Mouse (Mus musculus): ENCODE data around the gene Tbp.
A peak's percentile ranks its signal among the peaks of the same experiment; 100 is the strongest.

Tbp gene

DNA sequence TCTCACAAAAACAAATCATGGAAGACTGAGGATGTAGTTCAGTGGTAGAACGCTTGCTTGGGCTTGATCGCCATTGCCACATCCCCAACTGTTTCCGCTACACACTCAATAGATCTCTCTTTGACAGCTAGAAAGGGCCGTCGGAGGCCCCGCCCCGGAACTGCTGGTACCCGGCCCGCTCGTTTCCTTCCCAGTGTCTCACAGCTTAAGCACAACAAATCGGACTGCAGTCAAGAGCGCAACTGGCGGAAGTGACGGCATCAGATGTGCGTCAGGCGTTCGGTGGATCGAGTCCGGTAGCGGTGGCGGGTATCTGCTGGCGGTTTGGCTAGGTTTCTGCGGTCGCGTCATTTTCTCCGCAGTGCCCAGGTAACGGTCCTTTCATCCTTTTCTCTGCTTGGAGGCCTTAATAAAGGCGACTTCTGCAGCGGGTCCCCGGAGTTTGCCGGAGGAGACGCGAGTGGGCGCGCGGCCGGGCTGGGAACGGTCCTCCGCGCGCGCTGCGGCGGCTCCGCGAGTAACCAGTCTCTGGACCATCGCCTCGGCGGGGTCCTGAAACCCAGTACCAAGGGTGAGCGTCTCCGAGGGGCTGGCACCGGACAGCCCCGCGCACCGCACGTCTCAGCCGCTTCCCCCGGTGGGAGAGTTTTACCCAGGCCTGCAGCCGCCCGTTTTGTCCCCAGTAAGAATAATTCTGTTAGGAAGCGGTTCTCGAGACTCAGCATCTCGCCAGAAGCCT lies at the start of gene Tbp, which contains the start of gene Psmb1:
Gene Tbp (plus strand): TSS at position 233 of the 739 bp plus-strand sequence.
Gene Psmb1 (minus strand): TSS at position 96 of the 739 bp plus-strand sequence.
- peak; percentile 96 for DNase-seq (ENCODE audit: extremely low spot score, low read depth, low spot score)

DNA sequence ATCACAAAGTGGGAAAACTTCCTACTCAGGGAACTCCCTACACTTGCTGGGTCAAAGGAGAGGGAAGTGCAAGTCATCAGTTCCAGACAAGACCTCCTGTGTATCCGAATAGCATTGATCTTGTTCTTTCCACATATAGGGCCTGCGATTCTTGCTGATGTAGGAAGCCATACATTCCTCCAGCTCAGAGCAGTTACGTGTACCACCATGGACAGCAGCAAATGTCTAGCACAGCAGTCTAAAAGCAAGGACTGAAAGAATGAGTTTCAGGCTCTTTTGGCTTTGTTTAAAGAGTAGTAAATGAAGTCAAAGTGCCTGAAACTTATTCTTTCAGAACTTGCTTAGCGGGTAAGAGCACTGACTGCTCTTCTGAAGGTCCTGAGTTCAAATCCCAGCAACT lies 44.5 kb upstream of the Tbp start:
- no peak for DNase-seq (ENCODE audit: extremely low spot score, low read depth, low spot score)

DNA sequence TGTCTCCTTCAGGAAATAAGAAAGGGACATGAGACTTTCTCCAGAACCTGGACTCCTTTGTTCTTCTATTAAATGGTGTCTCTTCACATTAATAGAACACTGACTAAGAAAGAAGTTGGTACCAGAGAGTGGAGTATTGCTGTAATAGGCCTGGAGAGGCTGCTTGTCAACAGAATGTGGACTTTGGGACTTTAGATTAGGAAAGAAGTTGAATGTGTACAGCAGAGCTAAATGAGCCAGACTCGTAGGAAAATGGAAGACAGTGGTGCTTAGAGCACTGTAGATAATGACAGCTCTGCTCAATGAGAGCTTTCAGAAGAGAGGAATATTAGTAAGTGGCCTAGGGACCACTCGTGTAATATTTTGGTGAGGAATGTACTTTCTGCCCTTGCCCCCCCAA lies 43.1 kb upstream of the Tbp start:
- no peak for DNase-seq (ENCODE audit: extremely low spot score, low read depth, low spot score)

DNA sequence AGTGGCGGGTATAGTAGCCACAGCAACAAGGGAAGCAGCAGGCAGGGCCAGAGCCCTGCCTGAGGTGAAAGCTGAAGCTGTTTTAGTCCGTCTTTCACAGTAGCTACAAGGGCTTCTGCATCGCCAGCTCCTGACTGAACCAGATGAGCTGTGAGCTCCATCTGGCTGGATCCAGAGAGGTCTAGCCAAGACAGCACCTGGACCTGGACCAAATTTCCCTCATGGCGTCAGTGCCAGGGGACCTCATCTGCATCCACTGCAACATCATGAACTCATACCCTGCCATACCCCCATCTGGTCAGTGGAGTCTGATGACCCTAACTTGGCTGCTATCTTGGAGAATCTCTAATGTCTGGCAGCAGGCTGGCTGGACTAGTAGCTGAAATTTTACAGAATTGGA lies 39.9 kb upstream of the Tbp start:
- no peak for DNase-seq (ENCODE audit: extremely low spot score, low read depth, low spot score)

DNA sequence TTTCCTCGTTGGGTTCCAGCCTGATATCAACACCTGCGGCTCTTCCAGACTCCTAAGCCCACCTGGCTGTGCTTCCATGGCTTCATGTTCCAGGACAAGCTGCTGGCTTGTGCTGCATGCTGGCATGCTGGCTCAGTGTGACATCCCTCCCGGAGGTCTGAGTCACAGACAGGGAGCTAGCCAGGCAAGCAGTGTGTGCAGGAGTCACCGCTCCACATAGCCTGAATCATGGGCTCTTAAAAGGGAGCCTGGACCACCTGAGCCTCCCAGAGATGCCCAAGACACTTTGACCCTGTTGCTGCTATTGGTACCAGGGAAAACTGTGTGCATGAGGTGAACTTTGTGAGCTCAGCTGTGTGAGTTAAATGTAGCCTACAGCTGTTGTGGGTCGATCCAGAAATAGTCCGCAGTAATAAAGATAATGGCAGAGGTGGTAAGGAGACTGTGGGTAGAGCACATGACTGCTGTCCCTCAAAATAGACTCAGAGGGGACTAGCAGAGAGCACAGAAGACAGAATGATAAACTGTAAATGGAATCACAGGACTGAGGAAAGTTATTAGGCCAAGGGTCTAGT lies 37.7 kb upstream of the Tbp start:
- DNase-seq (ENCODE audit: extremely low spot score, low read depth, low spot score), result no peak

DNA sequence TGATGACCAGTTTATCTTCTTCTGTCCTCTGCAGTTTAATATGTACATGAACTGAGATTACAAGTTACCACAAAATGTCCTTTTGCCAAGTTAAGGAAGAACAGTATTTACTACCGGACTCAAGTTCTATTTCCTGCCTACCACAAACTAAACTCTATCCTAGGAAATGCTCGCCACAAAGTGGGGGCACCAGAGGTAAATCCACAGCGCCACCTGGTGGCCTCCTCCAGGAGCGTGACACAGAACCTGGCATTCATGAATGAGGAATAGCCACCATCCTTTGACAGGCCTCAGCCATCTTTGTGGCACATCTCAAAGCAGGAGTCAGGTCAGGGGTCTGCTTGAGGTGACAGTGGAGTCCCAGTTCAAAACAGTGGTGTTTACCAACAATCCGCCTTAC lies 32.0 kb upstream of the Tbp start:
- peak; percentile 53 for DNase-seq (ENCODE audit: extremely low spot score, low read depth, low spot score)

DNA sequence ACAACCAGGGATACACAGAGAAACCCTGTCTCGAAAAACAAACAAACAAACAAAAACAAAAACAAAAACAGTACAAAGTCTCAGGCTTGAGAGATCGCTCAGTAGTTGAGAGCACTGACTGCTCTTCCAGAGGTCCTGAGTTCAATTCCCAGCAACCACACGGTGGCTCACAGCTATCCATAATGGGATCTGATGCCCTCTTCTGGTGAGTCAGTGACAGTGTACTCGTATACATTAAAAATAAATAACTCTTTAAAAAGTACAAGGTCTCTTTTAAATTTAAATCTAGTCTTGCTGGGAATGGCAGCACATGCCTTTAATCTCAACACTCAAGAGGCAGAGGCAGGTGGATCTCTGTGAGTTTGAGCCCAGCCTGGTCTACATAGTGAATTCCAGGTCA lies 27.0 kb upstream of the Tbp start:
- no peak for DNase-seq (ENCODE audit: extremely low spot score, low read depth, low spot score)

DNA sequence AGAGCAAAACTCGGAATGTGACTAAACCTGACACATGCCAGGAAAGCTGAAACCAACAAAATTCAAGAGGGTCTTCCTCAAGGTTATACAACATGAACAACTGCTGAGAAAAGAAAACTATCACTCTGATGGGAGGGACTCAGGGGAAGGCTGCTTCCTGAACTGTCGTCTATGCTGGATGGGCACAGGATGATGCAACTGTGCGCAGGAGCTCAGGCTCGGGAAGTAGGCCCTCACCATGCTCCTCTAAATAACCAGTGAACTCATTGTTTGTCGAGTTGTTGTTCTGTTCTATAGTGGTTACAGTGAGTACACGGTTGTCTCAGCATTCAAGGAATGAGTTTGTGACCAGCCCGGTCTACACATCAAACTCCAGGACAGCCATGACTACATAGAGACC lies 9.1 kb upstream of the Tbp start:
- no peak for DNase-seq (ENCODE audit: extremely low spot score, low read depth, low spot score)

DNA sequence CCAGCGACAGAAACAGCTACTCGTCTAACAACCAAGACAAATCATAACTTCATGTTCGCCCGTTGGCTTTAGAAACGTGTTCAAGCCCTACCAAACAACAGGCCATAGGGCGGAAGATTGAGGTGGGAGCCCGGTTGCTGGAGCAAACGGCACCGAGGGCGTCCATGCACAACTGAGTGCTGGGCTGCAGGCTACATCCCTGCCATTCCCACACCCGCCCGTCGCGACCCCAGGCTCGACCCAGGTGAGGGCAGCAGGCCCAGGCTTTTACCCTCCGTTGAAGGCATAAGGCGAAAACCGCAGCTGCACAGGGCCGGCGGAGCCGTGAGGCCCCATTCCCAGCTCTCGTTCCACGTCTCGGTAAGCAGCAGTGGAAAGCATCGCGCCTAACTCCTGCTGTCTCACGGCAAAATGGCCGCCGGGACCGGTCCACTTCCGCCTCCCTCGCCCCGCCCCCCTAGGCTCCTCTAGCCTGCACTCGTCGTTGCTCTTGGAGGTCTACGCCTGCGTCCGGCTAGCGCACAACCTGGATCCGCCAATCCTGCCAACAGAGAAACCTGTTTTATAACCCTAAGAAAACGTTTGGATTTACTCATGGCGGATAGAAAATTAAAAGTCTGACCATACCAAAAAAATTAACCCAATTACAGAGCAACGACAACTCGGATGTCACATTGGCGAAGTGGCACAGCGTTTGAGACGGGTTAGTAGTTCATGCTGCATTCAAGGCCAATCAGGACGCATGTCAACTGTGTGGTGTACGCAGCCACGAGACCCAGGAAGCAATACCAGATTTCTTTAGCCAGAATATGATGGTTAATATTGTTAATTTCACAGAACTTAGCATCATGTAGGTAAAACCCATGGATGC lies 1.6 kb upstream of the Tbp start:
- peak; percentile 58 for DNase-seq (ENCODE audit: extremely low spot score, low read depth, low spot score)

DNA sequence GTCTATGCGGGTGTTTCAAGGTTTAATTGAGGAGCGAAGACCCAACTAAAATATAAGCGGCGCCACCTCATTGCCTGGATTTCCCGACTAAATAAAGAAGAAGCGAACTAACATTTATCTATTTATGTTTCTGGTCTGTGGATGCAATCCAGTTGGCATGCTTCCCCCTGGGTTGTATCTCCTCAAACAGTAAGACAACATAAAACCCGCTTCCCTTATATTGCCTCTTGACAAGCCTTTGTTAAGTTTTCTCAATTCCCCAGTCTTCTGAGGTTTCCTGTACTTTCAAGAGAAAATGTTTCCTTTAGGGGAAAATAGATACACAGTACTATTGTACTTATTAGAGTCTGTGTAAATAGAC lies 955 bp upstream of the Tbp start:
- no peak for DNase-seq (ENCODE audit: extremely low spot score, low read depth, low spot score)

DNA sequence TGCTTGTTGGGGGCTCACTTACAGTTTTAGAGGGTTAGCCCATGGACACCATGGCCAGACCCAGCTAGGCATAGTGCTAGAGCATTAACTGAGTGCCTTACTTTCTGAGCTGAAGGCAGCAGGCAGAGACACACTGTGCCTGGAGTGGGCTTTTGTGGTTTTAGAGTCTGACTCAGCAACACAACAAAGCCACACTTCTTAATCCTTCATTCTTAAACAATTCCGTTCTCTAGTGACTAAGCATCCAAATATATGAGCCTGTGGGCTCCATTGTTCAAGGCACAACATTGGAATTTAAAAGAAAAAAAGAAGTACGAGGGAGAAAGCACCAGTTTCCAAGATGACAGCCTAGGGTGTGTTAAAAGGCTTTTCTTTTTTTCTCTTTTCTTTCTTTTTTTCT lies 11.0 kb downstream of the Tbp start:
- no peak for DNase-seq (ENCODE audit: extremely low spot score, low read depth, low spot score)

DNA sequence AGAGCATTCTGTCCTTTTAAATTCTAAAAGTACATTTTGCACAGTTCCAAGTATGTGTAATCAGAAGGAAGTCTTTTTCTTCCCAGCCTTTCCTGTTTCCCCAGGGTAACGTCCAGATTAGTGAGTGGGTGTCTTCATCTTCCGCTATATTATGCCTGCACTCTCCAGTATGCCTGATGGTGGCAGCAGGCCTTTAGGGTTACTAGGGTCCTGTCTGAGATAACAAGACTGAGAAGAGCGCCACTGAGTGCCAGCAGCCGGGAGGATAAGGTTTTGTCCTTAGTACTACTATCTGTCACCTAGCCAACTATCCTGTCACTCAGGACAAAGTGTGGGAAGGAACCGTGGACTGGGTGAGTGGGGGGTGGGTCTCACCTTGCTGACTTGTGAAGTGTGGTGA lies 18.1 kb downstream of the Tbp start:
- no peak for DNase-seq (ENCODE audit: extremely low spot score, low read depth, low spot score)

DNA sequence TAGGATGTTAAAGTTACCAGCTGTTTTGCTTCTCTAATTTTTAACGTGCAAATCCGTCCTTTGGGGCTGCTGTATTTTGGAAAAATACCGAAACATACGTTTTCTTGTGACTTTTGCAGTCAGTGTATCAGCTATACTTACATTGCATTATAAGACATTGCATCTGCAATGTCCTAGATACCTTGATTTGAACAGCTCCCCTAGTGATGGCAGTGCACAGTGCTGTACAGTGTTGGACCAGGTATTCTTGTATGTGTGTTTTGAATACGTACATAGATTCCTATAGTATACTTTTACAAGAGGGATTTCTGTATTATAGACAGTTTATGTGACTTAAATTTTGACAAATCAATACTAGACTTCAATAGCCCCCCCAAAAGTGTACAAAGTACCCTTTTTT lies 18.5 kb downstream of the Tbp start:
- no peak for DNase-seq (ENCODE audit: extremely low spot score, low read depth, low spot score)

DNA sequence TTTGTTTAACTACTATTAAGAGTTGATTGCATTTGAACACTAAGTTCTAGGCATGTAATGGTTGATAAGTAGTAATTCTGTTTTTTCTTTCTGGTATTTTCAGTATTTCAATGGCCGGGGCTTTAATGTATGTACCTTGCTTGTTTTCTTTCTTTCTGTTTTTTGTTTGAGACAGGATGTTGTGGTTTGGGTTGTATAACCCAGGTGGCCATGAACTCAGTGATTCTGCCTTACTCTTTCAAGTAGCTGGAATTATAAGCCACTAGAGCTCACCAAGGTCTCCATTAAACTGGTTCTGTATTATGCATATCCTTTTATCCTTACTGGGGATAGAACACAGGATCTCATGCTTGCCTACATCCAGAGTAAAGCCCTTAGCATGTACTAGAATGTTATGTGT lies 19.1 kb downstream of the Tbp start:
- DNase-seq (ENCODE audit: extremely low spot score, low read depth, low spot score), result no peak

DNA sequence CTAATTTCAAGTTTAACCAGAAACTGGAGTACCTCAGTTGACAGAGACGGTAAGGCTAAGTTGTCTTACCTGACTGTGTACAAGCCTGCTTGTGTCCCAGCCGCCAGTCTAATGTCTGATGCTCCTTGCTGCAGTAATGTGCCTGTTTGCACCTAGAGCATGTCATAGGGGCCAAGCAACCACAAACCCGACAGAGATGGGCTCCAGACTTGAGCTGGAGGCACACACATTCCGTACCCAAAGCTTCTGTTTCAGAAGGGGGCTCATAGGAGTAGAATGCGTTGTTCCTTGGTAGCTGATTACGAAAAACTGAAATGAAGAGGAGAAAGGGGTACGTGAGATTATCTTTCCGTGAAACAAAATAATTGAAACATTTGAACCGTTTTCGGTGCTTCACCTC lies 26.6 kb downstream of the Tbp start:
- no peak for DNase-seq (ENCODE audit: extremely low spot score, low read depth, low spot score)

DNA sequence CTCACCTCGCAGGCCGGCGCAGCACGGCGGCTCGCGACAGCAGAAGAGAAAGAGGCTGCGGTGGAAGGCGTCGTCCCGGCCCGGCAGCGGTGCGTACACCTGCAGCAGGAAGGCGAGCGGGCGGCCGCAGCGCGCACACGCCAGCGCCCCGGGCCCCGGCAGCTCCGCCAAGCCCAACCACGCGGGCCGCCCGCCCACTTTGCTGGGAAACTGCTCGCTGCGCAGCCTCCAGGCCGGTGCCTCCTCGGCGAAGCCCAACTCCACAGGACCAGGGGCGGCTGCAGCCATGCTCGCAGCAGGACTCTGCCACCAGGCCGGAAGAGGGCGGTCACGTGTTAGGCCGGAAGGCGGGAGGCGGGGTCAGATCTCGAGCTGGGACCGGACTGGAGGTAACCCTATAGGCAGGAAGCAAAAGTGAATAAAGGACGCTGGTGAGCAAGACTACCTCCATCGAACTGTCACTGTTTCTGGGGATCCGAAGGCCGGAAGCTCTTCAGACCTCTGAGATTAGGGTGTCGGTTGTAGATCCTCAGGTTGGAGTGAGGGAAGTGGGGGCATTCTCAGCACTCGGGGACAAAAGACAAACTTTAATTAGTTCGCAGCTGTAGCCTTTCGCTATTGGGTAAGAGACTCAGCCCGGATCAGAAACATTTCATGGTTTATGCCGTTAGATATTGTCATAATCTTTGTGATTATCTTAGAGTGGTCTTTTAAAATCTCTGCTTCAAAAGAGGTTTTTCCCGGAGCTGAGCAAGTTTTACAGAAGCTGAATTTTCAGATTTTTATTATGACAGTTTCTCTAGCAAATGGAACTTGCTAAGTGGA lies 27.5 kb downstream of the Tbp start, which contains the start of gene Pdcd2:
Gene Pdcd2 (minus strand): TSS at position 316 of the 825 bp plus-strand sequence.
- DNase-seq (ENCODE audit: extremely low spot score, low read depth, low spot score), result peak; percentile 70

DNA sequence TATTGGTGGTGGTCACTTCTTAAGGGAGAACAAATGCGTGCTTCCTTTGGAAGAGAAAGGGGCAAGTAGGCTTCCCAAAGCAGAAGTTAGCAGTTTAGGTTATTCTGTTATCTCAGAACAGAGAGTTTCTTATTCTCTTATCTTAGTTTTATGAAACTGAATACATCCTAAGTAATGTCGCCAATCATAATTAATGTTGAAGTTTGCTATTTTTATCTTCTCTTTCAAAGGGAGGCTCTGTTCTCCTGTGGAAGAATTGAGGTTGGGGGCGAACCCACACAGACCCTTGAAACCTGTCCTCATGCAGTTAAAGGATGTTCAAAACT lies 28.1 kb downstream of the Tbp start:
- no peak for DNase-seq (ENCODE audit: extremely low spot score, low read depth, low spot score)

DNA sequence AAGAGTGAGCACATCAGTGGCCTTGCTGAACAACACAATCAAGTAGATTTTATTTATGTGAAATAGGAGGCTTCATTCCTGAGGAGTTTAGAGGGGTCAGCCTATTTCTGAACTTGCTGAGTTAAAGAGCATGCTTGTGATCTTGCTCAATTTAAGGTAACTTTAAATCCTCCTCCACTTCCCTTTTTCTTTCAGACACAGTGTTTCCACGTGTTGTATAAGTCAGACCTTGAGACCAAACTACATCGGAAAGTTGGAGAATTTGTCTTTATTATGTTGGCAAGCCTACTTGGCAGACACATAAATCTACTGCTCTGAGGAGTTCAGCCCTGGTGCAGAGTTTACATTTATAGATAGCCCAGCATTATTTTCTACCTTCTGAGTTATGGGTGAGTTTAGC lies 29.2 kb downstream of the Tbp start:
- no peak for DNase-seq (ENCODE audit: extremely low spot score, low read depth, low spot score)

DNA sequence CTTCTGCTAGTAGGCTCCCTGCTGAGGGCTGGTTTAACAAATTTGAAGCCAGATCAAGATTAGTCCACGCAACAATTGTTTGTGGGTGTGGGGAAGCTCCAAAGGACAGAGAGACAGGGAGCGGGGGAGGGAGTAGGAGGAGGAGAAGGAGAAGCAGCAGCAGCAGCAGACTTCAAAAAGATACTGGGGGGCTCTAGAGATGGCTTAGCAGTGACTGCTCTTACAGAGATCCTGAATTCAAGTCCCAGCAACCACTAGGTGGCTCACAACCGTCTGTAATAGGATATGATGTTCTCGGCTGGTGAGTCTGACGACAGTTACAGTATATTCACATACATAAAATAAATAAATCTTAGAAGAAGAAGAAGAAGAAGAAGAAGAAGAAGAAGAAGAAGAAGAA lies 30.5 kb downstream of the Tbp start:
- DNase-seq (ENCODE audit: extremely low spot score, low read depth, low spot score), result no peak

DNA sequence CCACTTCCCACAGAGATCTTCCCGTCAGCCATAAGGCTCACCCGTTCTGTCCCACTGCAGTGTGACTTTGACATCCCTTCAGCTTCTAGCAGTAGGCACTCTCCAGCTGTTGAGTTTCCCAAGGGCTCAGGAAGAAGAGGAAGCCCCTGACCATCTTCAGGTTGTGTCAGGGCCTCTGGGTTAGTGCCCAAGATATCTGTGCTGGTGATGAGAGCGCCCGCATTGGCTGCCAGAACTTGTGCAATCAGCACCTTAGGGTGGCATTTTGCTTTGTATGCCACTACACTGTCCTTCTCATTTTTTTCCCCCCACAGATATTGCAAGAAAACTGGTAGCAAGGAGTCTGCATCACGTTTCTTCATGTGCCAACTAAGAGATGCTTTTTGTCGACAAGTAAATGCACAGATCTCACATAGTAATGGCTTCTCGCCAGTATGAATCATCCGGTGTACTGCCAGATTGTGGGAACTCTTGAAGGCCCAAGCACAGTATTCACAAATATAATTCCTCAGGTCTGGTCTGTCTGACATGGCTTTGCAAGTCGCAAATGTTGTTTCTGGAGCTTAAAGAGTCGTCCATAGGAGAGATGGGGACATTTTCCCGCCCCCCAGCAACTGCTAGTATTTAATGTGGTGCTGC lies 35.6 kb downstream of the Tbp start:
- no peak for DNase-seq (ENCODE audit: extremely low spot score, low read depth, low spot score)

DNA sequence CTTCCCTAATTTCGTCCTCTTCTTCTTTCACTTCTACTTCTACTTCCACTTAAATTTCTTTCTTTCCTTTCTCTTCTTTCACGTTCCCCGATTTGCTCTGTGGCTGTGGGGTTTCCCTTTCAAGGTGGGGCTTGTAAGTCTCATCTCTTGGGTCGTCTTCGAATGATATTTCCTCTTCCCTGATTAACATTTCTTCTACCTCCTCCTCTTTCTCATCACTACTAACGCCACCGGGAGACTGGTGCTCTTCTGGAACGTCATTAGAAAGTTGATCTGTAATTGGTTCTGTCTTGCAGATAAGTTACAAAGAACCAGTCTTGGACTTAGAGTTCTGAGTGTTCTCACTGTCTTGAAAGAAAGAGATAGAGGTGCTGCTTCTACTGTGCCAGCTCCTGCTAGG lies 36.3 kb downstream of the Tbp start:
- no peak for DNase-seq (ENCODE audit: extremely low spot score, low read depth, low spot score)

Data from hindlimb bud, embryonic 11.5 days (tissue).